Mouse (Mus musculus) MEL (cell line): ENCODE results near the gene Tulp4. TPM values are rescaled to one million over a fixed set of nuclear protein-coding genes. Genes with fewer than 3 reads are reported as not detected.

ENCODE experiments used
- DNase-seq: peaks from one replicate; pipeline ENCODE4 v3.0.0; 2011; ENCODE audit warnings: low read depth, low spot score
- H3K27ac ChIP-seq: 2 replicates; pipeline ENCODE4 v1.5.1; 2012; ENCODE audit warnings: low read depth, mild to moderate bottlenecking, control low read depth, low read length, moderate library complexity; ENCODE audit not compliant: control insufficient read depth
- H3K27me3 ChIP-seq, 2 experiments: fragments of 150-350 bp in 1 of 2; sonication (generic) in 1 of 2; 2 replicates each; pipeline ENCODE4 v1.6.1; 2012; ENCODE audit warnings: low read length in 2 of 2, mild to moderate bottlenecking in 2 of 2, improper control_type of control experiment in 1 of 2, moderate library complexity in 1 of 2; ENCODE audit not compliant: insufficient read depth in 2 of 2, control insufficient read depth in 1 of 2
- H3K36me3 ChIP-seq, 2 experiments: 2 replicates each; pipeline ENCODE4 v1.6.1; 2012 to 2014; ENCODE audit warnings: low read length in 2 of 2, improper control_type of control experiment in 1 of 2, inconsistent platforms in 1 of 2, mild to moderate bottlenecking in 1 of 2; ENCODE audit not compliant: insufficient read depth in 2 of 2, control insufficient read depth in 1 of 2
- H3K4me1 ChIP-seq, 2 experiments: fragments of 150-350 bp in 1 of 2; sonication (generic) in 1 of 2; 2 replicates each; pipeline ENCODE4 v1.6.1; 2012; ENCODE audit warnings: low read length in 2 of 2, improper control_type of control experiment in 1 of 2, mild to moderate bottlenecking in 1 of 2; ENCODE audit not compliant: insufficient read depth in 2 of 2, control insufficient read depth in 1 of 2
- H3K4me3 ChIP-seq, 2 experiments: fragments of 150-350 bp in 1 of 2; sonication (generic) in 1 of 2; 2 replicates each; pipeline ENCODE4 v1.5.1; 2012; ENCODE audit warnings: low read depth in 2 of 2, low read length in 2 of 2, mild to moderate bottlenecking in 2 of 2, moderate library complexity in 2 of 2, control low read depth in 1 of 2, improper control_type of control experiment in 1 of 2; ENCODE audit not compliant: control insufficient read depth in 1 of 2, insufficient read depth in 1 of 2
- H3K79me2 ChIP-seq: 2 replicates; pipeline ENCODE4 v1.6.1; 2012; ENCODE audit warnings: mild to moderate bottlenecking, low read length, moderate library complexity; ENCODE audit not compliant: control insufficient read depth, poor library complexity, insufficient read depth
- H3K9ac ChIP-seq: 2 replicates; pipeline ENCODE4 v1.6.1; 2012; ENCODE audit warnings: low read depth, mild to moderate bottlenecking, control low read depth, low read length, moderate library complexity; ENCODE audit not compliant: control insufficient read depth, poor library complexity, severe bottlenecking
- H3K9me3 ChIP-seq: fragments of 150-350 bp; sonication (generic); replicated peaks from 2 replicates; pipeline ENCODE4 v1.6.1; 2012; ENCODE audit warnings: mild to moderate bottlenecking, low read length, improper control_type of control experiment, moderate library complexity; ENCODE audit not compliant: insufficient read depth
- CHD2 ChIP-seq: IDR thresholded peaks from 2 replicates; pipeline ENCODE4 v1.6.1; 2011; ENCODE audit warnings: low read length, improper control_type of control experiment
- CTCF ChIP-seq, 3 experiments: IDR thresholded peaks in 2 of 3; conservative IDR thresholded peaks in 1 of 3; 2 replicates each; pipeline ENCODE4 v1.5.1; 2011 to 2012; ENCODE audit warnings: low read length in 3 of 3, low read depth in 2 of 3, mild to moderate bottlenecking in 2 of 3, improper control_type of control experiment in 1 of 3, inconsistent platforms in 1 of 3, mixed read lengths in 1 of 3, moderate library complexity in 1 of 3; ENCODE audit not compliant: control insufficient read depth in 1 of 3, insufficient read depth in 1 of 3, poor library complexity in 1 of 3, severe bottlenecking in 1 of 3
- E2F4 ChIP-seq: IDR thresholded peaks from 2 replicates; pipeline ENCODE4 v1.6.1; 2011; ENCODE audit warnings: low read depth, low read length, improper control_type of control experiment, borderline replicate concordance
- EP300 ChIP-seq, 2 experiments: IDR thresholded peaks; 2 replicates each; pipeline ENCODE4 v1.6.1; 2011; ENCODE audit warnings: improper control_type of control experiment in 2 of 2, low read length in 2 of 2, low read depth in 1 of 2, mild to moderate bottlenecking in 1 of 2
- ETS1 ChIP-seq: IDR thresholded peaks from 2 replicates; pipeline ENCODE4 v1.6.1; 2012; ENCODE audit warnings: low read depth, mild to moderate bottlenecking, inconsistent platforms, low read length, improper control_type of control experiment, moderate library complexity
- GABPA ChIP-seq: IDR thresholded peaks from 2 replicates; pipeline ENCODE4 v1.6.1; 2012; ENCODE audit warnings: low read depth, mild to moderate bottlenecking, inconsistent platforms, low read length, improper control_type of control experiment, moderate library complexity
- GATA1 ChIP-seq: IDR thresholded peaks from 2 replicates; pipeline ENCODE4 v1.6.1; 2011; ENCODE audit warnings: low read depth, low read length, improper control_type of control experiment
- HCFC1 ChIP-seq: IDR thresholded peaks from 2 replicates; pipeline ENCODE4 v1.6.1; 2012; ENCODE audit warnings: low read depth, mild to moderate bottlenecking, inconsistent platforms, low read length, improper control_type of control experiment, moderate library complexity
- JUND ChIP-seq: IDR thresholded peaks from 2 replicates; pipeline ENCODE4 v1.6.1; 2011; ENCODE audit warnings: low read depth, mild to moderate bottlenecking, improper control_type of control experiment, low read length
- MAFK ChIP-seq: IDR thresholded peaks from 2 replicates; pipeline ENCODE4 v1.6.1; 2011; ENCODE audit warnings: low read depth, mild to moderate bottlenecking, low read length, improper control_type of control experiment, borderline replicate concordance
- MAZ ChIP-seq: IDR thresholded peaks from 2 replicates; pipeline ENCODE4 v1.6.1; 2012; ENCODE audit warnings: low read depth, mild to moderate bottlenecking, inconsistent platforms, low read length, improper control_type of control experiment
- MEF2A ChIP-seq: IDR thresholded peaks from 2 replicates; pipeline ENCODE4 v1.6.1; 2014; ENCODE audit warnings: low read depth, mild to moderate bottlenecking, inconsistent platforms, low read length, improper control_type of control experiment; ENCODE audit not compliant: poor library complexity, insufficient replicate concordance, severe bottlenecking; ENCODE audit errors: extremely low read depth
- MYB ChIP-seq: IDR thresholded peaks from 2 replicates; pipeline ENCODE4 v1.6.1; 2011; ENCODE audit warnings: mild to moderate bottlenecking, low read depth, low read length, improper control_type of control experiment
- MYC ChIP-seq: IDR thresholded peaks from 2 replicates; pipeline ENCODE4 v1.6.1; 2011; ENCODE audit warnings: low read depth, mild to moderate bottlenecking, low read length, improper control_type of control experiment, moderate library complexity
- NELFE ChIP-seq: IDR thresholded peaks from 2 replicates; pipeline ENCODE4 v1.6.1; 2011; ENCODE audit warnings: low read depth, low read length, improper control_type of control experiment
- POLR2A ChIP-seq, 2 experiments: IDR thresholded peaks; 2 replicates each; pipeline ENCODE4 v1.6.1; 2011 to 2012; ENCODE audit warnings: low read length in 2 of 2, mild to moderate bottlenecking in 2 of 2, control low read depth in 1 of 2, improper control_type of control experiment in 1 of 2, low read depth in 1 of 2, moderate library complexity in 1 of 2; ENCODE audit not compliant: control insufficient read depth in 1 of 2, insufficient read depth in 1 of 2, poor library complexity in 1 of 2
- POLR2AphosphoS2 ChIP-seq: IDR thresholded peaks from 2 replicates; pipeline ENCODE4 v1.6.1; 2011; ENCODE audit warnings: low read length, improper control_type of control experiment
- POLR2AphosphoS5 ChIP-seq: IDR thresholded peaks from 2 replicates; pipeline ENCODE4 v1.6.1; 2012; ENCODE audit warnings: low read depth, borderline replicate concordance, mild to moderate bottlenecking, inconsistent platforms, low read length, moderate library complexity, mixed read lengths
- RAD21 ChIP-seq: IDR thresholded peaks from 2 replicates; pipeline ENCODE4 v1.6.1; 2011; ENCODE audit warnings: mild to moderate bottlenecking, low read depth, low read length, improper control_type of control experiment
- RCOR1 ChIP-seq: IDR thresholded peaks from 2 replicates; pipeline ENCODE4 v1.6.1; 2012; ENCODE audit warnings: low read depth, mild to moderate bottlenecking, inconsistent platforms, low read length, improper control_type of control experiment
- SIN3A ChIP-seq: IDR thresholded peaks from 2 replicates; pipeline ENCODE4 v1.6.1; 2012; ENCODE audit warnings: low read length, improper control_type of control experiment, inconsistent platforms
- SMC3 ChIP-seq: IDR thresholded peaks from 2 replicates; pipeline ENCODE4 v1.6.1; 2011; ENCODE audit warnings: low read depth, low read length, improper control_type of control experiment
- TAL1 ChIP-seq: IDR thresholded peaks from 2 replicates; pipeline ENCODE4 v1.6.1; 2012; ENCODE audit warnings: mild to moderate bottlenecking, inconsistent platforms, low read length, moderate library complexity, mixed read lengths
- TCF12 ChIP-seq: IDR thresholded peaks from 2 replicates; pipeline ENCODE4 v1.6.1; 2014; ENCODE audit warnings: low read depth, mild to moderate bottlenecking, inconsistent platforms, low read length, improper control_type of control experiment, moderate library complexity
- UBTF ChIP-seq: IDR thresholded peaks from 2 replicates; pipeline ENCODE4 v1.6.1; 2012; ENCODE audit warnings: low read depth, mild to moderate bottlenecking, inconsistent platforms, low read length, improper control_type of control experiment, moderate library complexity, borderline replicate concordance; ENCODE audit not compliant: insufficient read depth
- USF1 ChIP-seq: IDR thresholded peaks from 2 replicates; pipeline ENCODE4 v1.6.1; 2014; ENCODE audit warnings: low read depth, mild to moderate bottlenecking, inconsistent platforms, low read length, improper control_type of control experiment, moderate library complexity
- ZMIZ1 ChIP-seq: IDR thresholded peaks from 2 replicates; pipeline ENCODE4 v1.6.1; 2012; ENCODE audit warnings: low read depth, mild to moderate bottlenecking, inconsistent platforms, low read length, improper control_type of control experiment, moderate library complexity
- ZNF384 ChIP-seq: IDR thresholded peaks from 2 replicates; pipeline ENCODE4 v1.6.1; 2012; ENCODE audit warnings: low read depth, mild to moderate bottlenecking, inconsistent platforms, low read length, improper control_type of control experiment
- polyA plus RNA-seq, 2 experiments: library from polyadenylated mRNA; stranded (reverse) in 1 of 2; unstranded in 1 of 2; fragments of >175 nt in 1 of 2; fragments of >200 nt in 1 of 2; gene quantifications; 2 replicates each; pipeline versions ENCODE4 v1.2.1 to v1.2.4; 2012; ENCODE audit warnings: low replicate concordance in 2 of 2, low read depth in 1 of 2; ENCODE audit not compliant: insufficient read length in 2 of 2, insufficient read depth in 1 of 2, missing spikeins in 1 of 2
- total RNA-seq: library from RNA; depleted of rRNA; stranded (reverse); fragments of 300-350 nt; gene quantifications from 2 replicates; pipeline ENCODE4 v1.2.3, GENCODE M21; 2012

The Tulp4 gene
- total and polyA plus RNA-seq, 3 experiments, result 7.7 to 59.2 TPM; not detected in 1

- no peaks in the 10 kb centered on the region; a peak in 1 of 4 replicates for H3K36me3 ChIP-seq
Observed at GRCm38 (mm10) chr17:6117148-6117725, 11.0 kb downstream of the Tulp4 start.

DNA sequence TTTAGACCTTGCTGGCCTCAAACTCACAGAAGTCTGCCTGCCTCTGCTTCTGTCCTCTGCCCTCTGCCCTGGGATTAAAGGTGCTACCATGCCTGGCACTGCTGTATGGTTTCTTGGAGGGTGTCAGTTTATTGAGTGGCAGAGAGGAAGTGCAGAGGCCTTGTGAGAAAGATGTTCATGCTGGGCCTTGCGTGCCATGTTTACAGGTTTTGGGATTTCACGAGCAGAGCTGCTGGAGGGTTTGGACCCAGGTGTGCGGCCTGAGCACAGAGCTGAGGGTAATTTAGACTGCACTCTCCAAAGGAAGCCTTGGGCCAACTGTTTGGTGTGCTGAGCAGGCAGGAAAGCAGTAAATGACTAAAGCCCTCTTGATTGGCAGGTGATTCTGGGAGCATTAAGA is 11.7 kb downstream of the Tulp4 start:
- peaks cover 0 to 4% of the 10 kb centered on the region in 2 experiments; a peak in 1 of 4 replicates for H3K36me3 ChIP-seq

More at GRCm38 (mm10) chr17:6117148-6117725, 11.0 kb downstream of the Tulp4 start:
- H3K4me1 ChIP-seq, result no peaks in the 10 kb centered on the region
- no peak for DNase-seq
- no peak overlapping the region for H3K27ac ChIP-seq
- TF ChIP-seq GABPA, result no peak
- TF ChIP-seq SMC3, result no peak
- TF ChIP-seq ZNF384, result no peak
- TF ChIP-seq NELFE, result no peak
- TF ChIP-seq MAZ, result no peak
- TF ChIP-seq ZMIZ1, result no peak
- no peak for TF ChIP-seq HCFC1
- TF ChIP-seq POLR2AphosphoS2, result no peak
- no peak for TF ChIP-seq JUND
- TF ChIP-seq MYB, result no peak
- no peak for TF ChIP-seq E2F4
- no peak for TF ChIP-seq RAD21
- no peak for TF ChIP-seq POLR2AphosphoS5
- no peak for TF ChIP-seq RCOR1
- no peak for TF ChIP-seq TAL1
- no peak for TF ChIP-seq UBTF
- no peak for TF ChIP-seq CHD2
- no peak overlapping the region for H3K4me3 ChIP-seq
- H3K9ac ChIP-seq, result no peak overlapping the region
- H3K79me2 ChIP-seq, result no peaks in the 10 kb centered on the region
- H3K27me3 ChIP-seq, result no peaks in the 10 kb centered on the region
- H3K9me3 ChIP-seq, result no peaks in the 10 kb centered on the region

More for the DNA sequence above, 11.7 kb downstream of the Tulp4 start:
- H3K4me3 ChIP-seq, result no peak overlapping the region
- no peak overlapping the region for H3K27ac ChIP-seq
- no peaks in the 10 kb centered on the region for H3K4me1 ChIP-seq
- no peaks in the 10 kb centered on the region for H3K9me3 ChIP-seq
- DNase-seq, result no peak
- no peaks in the 10 kb centered on the region for H3K27me3 ChIP-seq
- TF ChIP-seq MEF2A, result no peak
- TF ChIP-seq MAFK, result no peak
- no peak for TF ChIP-seq CTCF (IDR thresholded peaks at IDR 0.05 in 2 of 3, conservative IDR thresholded peaks at IDR 0.05 in 1 of 3; ENCODE audit: control insufficient read depth in 1 of 3, insufficient read depth in 1 of 3, low read depth in 2 of 3, low read length in 3 of 3, poor library complexity in 1 of 3, severe bottlenecking in 1 of 3)
- TF ChIP-seq GABPA, result no peak
- TF ChIP-seq TCF12, result no peak
- no peak for TF ChIP-seq ETS1
- no peak for TF ChIP-seq POLR2A (IDR thresholded peaks at IDR 0.05; ENCODE audit: control insufficient read depth in 1 of 2, insufficient read depth in 1 of 2, low read depth in 1 of 2, low read length in 2 of 2, poor library complexity in 1 of 2)
- TF ChIP-seq E2F4, result no peak
- TF ChIP-seq RCOR1, result no peak
- no peak for TF ChIP-seq POLR2AphosphoS5
- TF ChIP-seq GATA1, result no peak
- TF ChIP-seq EP300 (IDR thresholded peaks at IDR 0.05; ENCODE audit: low read depth in 1 of 2, low read length in 2 of 2), result no peak
- no peak for TF ChIP-seq MYC
- TF ChIP-seq SIN3A, result no peak
- no peak for TF ChIP-seq USF1
- TF ChIP-seq MAZ, result no peak
- TF ChIP-seq RAD21, result no peak
- H3K9ac ChIP-seq, result no peak overlapping the region
- H3K79me2 ChIP-seq, result no peaks in the 10 kb centered on the region
